Mouse (Mus musculus) midbrain, embryonic 14.5 days (tissue): ENCODE results near the gene Galntl5. TPM values are rescaled to one million over a fixed set of nuclear protein-coding genes. Genes with fewer than 3 reads are reported as not detected.
A peak's percentile ranks its signal among the peaks of the same experiment; 100 is the strongest.

Experiments
- ATAC-seq: fragments of 200-750 bp; cut with Nextera tagmentation; 2 replicates; pipeline ENCODE4 v1.8.0; 2017; ENCODE audit warnings: moderate number of reproducible peaks, moderate library complexity; ENCODE audit not compliant: low FRiP score, low TSS enrichment
- DNase-seq: peaks from one replicate; pipeline ENCODE4 v3.0.0-alpha.2; 2015
- H3K27ac ChIP-seq: fragments of 300-500 bp; sonication (generic); replicated peaks from 2 replicates; pipeline ENCODE4 v1.5.1; 2014; ENCODE audit warnings: mild to moderate bottlenecking, low read depth, low read length, moderate library complexity
- H3K27me3 ChIP-seq: fragments of 300-500 bp; sonication (generic); 2 replicates; pipeline ENCODE4 v1.6.1; 2014; ENCODE audit warnings: low read length, control low read depth, mixed read lengths; ENCODE audit not compliant: control insufficient read depth, insufficient read depth
- H3K36me3 ChIP-seq: fragments of 300-500 bp; sonication (generic); 2 replicates; pipeline ENCODE4 v1.6.1; 2014; ENCODE audit warnings: low read length, control low read depth; ENCODE audit not compliant: control insufficient read depth, insufficient read depth
- H3K4me1 ChIP-seq: fragments of 300-500 bp; sonication (generic); 2 replicates; pipeline ENCODE4 v1.6.1; 2014; ENCODE audit warnings: mild to moderate bottlenecking, antibody characterized with exemption, low read length, control low read depth; ENCODE audit not compliant: control insufficient read depth, insufficient read depth
- H3K4me2 ChIP-seq: fragments of 300-500 bp; sonication (generic); 2 replicates; pipeline ENCODE4 v1.6.1; 2014; ENCODE audit warnings: mild to moderate bottlenecking, low read length, moderate library complexity
- H3K4me3 ChIP-seq: fragments of 300-500 bp; sonication (generic); replicated peaks from 2 replicates; pipeline ENCODE4 v1.5.1; 2014; ENCODE audit warnings: low read depth, low read length
- H3K9ac ChIP-seq: fragments of 300-500 bp; sonication (generic); replicated peaks from 2 replicates; pipeline ENCODE4 v1.6.1; 2014; ENCODE audit warnings: mild to moderate bottlenecking, low read length, moderate library complexity
- H3K9me3 ChIP-seq: fragments of 300-500 bp; sonication (generic); 2 replicates; pipeline ENCODE4 v1.6.1; 2016; ENCODE audit warnings: low read length, control low read depth, mixed read lengths; ENCODE audit not compliant: control insufficient read depth
- WGBS: fragments of 180-500 bp; shearing (Covaris S2); extraction: QIAGEN DNeasy Blood & Tissue Kit; methylation state at CpG from one replicate; pipeline ENCODE4 v1.1.7; 2014; 5-methylcytosine and 5-hydroxymethylcytosine counted together
- microRNA-seq: library from miRNA; unstranded; fragments of <30 nt; microRNA quantifications from one replicate; pipeline ENCODE4, GENCODE M21; 2016
- polyA plus RNA-seq: library from polyadenylated mRNA; unstranded; fragments of >200 nt; fragmentation: Nextera tagmentation; extraction: Ambion mirVana; gene quantifications from 2 replicates; pipeline ENCODE4 v1.2.1, GENCODE M21; 2014

Galntl5 gene
- polyA plus RNA-seq, 1 experiment from 2014 or later = not detected

DNA sequence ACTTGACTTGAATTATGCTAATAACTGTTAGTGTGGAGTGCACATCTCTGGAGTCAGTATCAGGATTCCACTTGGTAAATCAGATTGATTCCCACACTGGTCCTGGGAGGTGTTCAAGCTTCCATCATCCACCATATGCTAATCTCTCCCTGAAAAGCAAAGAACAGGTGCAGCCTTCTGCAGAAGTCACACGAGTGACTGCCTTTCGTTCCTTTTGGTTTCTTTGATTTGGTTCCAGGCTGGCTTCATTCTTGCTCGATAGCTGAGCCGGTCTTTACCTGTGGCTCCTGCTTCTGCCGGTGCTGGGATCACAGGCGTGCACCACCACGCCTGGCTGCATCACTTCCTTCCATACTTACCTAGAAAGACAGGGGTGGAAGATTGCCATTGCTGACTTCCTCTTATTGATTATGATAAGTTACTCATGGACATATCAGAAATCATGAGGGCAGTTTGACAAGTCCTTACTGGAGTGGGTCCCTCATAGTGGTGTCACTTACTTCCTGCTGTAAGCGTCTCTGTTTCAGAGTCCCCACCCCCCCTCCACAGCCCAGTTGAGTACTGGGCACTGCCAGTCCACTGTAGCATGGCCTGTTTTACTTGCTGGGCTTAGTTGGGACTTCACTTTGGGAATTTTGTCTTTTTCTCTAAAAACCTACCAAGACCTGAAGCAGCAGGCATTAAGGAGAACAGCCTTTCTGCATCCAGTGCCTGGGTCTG, 71.7 kb downstream of the Galntl5 start:
- no peak overlapping the region for H3K9ac ChIP-seq
- no peaks in the 10 kb centered on the region for H3K9me3 ChIP-seq
- H3K4me2 ChIP-seq = no peak overlapping the region
- peaks cover 85% of the 10 kb centered on the region for H3K36me3 ChIP-seq
- no peaks in the 10 kb centered on the region for H3K27me3 ChIP-seq
- no peaks in the 10 kb centered on the region for H3K4me1 ChIP-seq
- no peak overlapping the region for H3K4me3 ChIP-seq
- WGBS = 95% methylated on average over 8 of the region's 8 CpGs
- DNase-seq = no peak
- H3K27ac ChIP-seq = no peak overlapping the region
- ATAC-seq = no peak

DNA sequence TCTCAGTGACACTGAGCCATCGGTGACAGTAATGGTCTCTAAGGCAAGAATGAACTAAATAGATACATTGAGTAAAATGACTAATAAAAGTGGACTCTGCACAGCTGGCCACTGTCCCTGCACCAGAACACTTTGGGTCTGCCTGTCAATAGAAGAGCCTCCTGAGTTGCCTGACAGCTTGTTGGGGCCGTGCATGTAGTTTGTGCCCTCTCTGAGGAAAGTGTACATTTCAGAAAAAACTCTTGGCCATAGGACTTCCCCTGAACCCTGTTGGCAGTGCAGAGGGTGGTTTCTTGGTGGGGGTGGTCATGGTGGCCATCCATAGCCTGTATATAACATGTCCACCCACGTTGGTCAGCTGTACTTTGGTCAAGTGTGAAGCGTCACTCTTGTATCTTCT, 73.2 kb downstream of the Galntl5 start:
- H3K27me3 ChIP-seq = no peaks in the 10 kb centered on the region
- H3K9me3 ChIP-seq = no peaks in the 10 kb centered on the region
- no peak for DNase-seq
- no peak for ATAC-seq
- no peak overlapping the region for H3K27ac ChIP-seq
- no peaks in the 10 kb centered on the region for H3K4me1 ChIP-seq
- H3K4me2 ChIP-seq = no peak overlapping the region
- no peak overlapping the region for H3K4me3 ChIP-seq
- no peak overlapping the region for H3K9ac ChIP-seq
- WGBS = 95% methylated on average over 4 of the region's 4 CpGs
- peaks cover 97% of the 10 kb centered on the region for H3K36me3 ChIP-seq

DNA sequence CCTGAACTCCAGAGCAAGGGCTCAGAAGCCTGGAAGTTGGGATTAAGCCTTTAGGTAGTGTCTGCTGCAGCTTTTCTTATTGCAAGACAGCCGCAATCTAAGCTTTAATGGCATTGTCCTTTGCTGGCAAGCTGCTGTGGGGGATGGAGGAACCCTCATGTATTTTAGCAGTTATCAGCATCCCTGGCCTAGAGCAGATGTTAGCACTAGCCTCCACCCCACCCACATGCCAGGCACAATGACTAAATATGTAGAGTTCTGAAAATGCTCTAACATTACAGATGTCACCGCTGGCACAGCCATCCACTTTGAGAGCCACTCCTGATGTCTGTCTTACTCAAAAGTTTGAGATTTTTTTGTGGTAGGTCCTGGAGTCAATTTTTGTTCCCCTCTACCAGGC, 75.4 kb downstream of the Galntl5 start:
- H3K27me3 ChIP-seq = no peaks in the 10 kb centered on the region
- no peak overlapping the region for H3K4me3 ChIP-seq
- 75% methylated on average over 2 of the region's 2 CpGs for WGBS
- H3K27ac ChIP-seq = no peak overlapping the region
- H3K9me3 ChIP-seq = no peaks in the 10 kb centered on the region
- no peak for DNase-seq
- H3K4me1 ChIP-seq = no peaks in the 10 kb centered on the region
- peaks cover 91% of the 10 kb centered on the region for H3K36me3 ChIP-seq
- H3K9ac ChIP-seq = no peak overlapping the region
- no peak overlapping the region for H3K4me2 ChIP-seq
- ATAC-seq = no peak

DNA sequence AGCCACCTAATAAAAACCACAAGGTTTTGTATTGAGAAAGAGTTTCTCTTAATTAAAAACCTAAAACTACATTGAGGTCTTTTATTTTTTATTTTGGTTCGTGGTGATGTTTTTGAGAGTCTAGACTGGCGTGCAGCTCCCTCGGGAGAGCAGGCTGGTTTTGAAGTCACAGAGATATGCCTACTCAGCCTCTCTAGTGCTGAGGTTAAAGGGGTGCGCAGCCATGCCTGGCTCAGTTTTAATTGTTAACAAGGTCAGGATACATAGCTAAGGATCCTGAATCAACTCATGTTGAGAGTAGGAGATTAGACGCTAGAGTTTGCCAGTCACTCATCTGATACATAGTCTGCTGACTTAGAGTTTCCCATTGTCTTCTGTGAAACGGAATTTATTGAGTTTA, 80.2 kb downstream of the Galntl5 start:
- no peak overlapping the region for H3K9ac ChIP-seq
- H3K4me3 ChIP-seq = no peak overlapping the region
- 88% methylated on average over 6 of the region's 6 CpGs for WGBS
- peaks cover 92% of the 10 kb centered on the region for H3K36me3 ChIP-seq
- no peak overlapping the region for H3K27ac ChIP-seq
- DNase-seq = peak; percentile 8
- H3K4me2 ChIP-seq = no peak overlapping the region
- no peaks in the 10 kb centered on the region for H3K4me1 ChIP-seq
- H3K27me3 ChIP-seq = no peaks in the 10 kb centered on the region
- no peaks in the 10 kb centered on the region for H3K9me3 ChIP-seq
- ATAC-seq = no peak

DNA sequence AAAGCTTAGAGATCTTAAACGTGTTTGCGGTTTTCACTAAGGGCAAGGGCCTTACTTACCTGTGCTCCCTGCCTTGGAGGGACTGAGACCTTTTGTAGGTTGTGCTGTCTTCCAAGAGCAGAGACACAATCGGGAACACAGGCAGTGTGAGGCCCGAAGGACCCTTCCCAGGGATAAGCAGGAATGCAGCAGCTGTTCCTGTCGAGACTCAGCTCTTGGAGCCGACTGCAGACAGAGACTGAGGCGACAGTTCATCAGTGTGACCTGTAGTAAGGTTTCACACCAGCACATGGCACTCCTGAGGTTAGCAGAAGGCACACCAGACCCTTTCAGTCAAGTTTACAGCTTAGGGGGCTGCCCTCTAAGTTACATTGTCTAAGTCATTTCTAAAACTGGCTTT, 81.0 kb downstream of the Galntl5 start:
- DNase-seq (no peak), ATAC-seq (no peak)
- H3K27ac ChIP-seq = no peak overlapping the region
- no peaks in the 10 kb centered on the region for H3K9me3 ChIP-seq
- H3K36me3 ChIP-seq = peaks cover 92% of the 10 kb centered on the region
- WGBS = 81% methylated on average over 7 of the region's 7 CpGs
- no peaks in the 10 kb centered on the region for H3K4me1 ChIP-seq
- H3K9ac ChIP-seq = no peak overlapping the region
- no peaks in the 10 kb centered on the region for H3K27me3 ChIP-seq
- H3K4me3 ChIP-seq = no peak overlapping the region
- no peak overlapping the region for H3K4me2 ChIP-seq

DNA sequence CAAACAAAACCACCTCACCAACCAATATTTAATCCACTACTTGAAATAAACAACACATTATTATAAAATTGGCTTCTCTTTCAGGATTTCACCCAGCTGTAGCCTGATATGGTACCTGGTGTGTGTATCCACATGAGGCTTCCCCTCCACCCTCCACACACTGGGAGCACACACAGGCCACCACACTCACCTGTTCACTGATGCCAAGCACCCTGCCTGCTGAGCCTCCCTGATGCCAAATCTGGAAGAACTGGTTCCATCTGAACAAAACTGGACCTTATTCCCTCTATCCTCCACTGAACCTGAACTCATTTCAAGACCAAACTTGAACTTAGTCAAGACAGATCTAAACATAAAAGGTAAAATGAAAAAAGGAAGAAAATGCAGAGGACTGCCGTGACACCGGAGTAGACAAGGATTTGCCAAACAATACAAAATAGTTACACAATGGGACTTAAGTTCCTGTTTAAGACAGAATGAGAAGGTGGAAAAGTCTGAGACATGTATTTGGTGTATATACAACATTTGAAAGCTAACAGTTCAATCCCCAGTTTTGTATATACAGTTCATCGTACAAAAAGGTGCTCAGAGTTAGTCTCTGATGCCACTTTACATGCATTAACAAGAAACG, 87.1 kb downstream of the Galntl5 start:
- H3K4me2 ChIP-seq = no peak overlapping the region
- H3K4me3 ChIP-seq = no peak overlapping the region
- no peaks in the 10 kb centered on the region for H3K9me3 ChIP-seq
- ATAC-seq (no peak), DNase-seq (no peak)
- no peak overlapping the region for H3K9ac ChIP-seq
- 98% methylated on average over 4 of the region's 4 CpGs for WGBS
- H3K4me1 ChIP-seq = no peaks in the 10 kb centered on the region
- peaks cover 83% of the 10 kb centered on the region for H3K36me3 ChIP-seq
- H3K27me3 ChIP-seq = no peaks in the 10 kb centered on the region
- no peak overlapping the region for H3K27ac ChIP-seq

Small RNAs within 50 kb of the gene (microRNA-seq; reads per million reads assigned to microRNA genes)
- gene Gm26051 = not detected

Other genes with a start within 250 kb of the Galntl5 start
- 97.6 and 103 TPM in 2 replicates for gene Prkag2, start 80.8 kb upstream of the Galntl5 start, polyA plus RNA-seq
- 42.5 and 50.0 TPM in 2 replicates for gene Galnt11, start 40.4 kb downstream of the Galntl5 start, polyA plus RNA-seq
- gene E130116L18Rik, start 41.7 kb downstream of the Galntl5 start, polyA plus RNA-seq = not detected in 2 replicates